Mouse (Mus musculus): ENCODE measurements around the gene Ap2a2. TPM values are rescaled to one million over a fixed set of nuclear protein-coding genes. Genes with fewer than 3 reads are reported as not detected.
"Not testable (repeated sequence)": the region's sequence is repeated elsewhere in the genome, so short reads cannot be mapped to it uniquely, and the experiment has no call there.

Ap2a2 gene
- total RNA-seq, 2 experiments from 2014 or later: 51.4 to 52.2 TPM

DNA sequence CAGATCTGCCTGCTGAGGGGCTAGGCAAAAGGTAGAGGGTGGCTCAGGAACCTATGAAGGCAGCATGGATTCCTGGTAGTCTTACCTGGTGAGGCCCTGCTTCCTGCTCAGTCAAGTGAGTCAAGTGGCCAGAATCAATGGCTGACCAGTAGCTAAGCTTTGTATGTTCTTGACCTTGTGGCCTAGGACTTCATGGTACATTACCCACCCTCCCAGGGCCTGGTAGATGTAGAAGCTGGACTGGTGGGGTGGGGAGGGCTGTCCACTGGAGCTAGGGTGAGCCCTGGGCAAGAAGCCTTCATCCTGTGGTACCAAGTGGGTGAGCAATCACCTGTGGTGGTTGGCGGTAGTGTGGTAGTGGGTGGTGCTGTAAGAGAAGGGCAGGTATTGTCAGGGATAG, 80.4 kb downstream of the Ap2a2 start:
- DNase-seq: no peak
- intact Hi-C loops (cut with DNase I): no loop called here

GRCm38 (mm10) chr7:141643160-141643559, 81.2 kb downstream of the Ap2a2 start:
- DNase-seq: peak; percentile 24 to 45
- intact Hi-C loops (cut with DNase I): no loop called here

DNA sequence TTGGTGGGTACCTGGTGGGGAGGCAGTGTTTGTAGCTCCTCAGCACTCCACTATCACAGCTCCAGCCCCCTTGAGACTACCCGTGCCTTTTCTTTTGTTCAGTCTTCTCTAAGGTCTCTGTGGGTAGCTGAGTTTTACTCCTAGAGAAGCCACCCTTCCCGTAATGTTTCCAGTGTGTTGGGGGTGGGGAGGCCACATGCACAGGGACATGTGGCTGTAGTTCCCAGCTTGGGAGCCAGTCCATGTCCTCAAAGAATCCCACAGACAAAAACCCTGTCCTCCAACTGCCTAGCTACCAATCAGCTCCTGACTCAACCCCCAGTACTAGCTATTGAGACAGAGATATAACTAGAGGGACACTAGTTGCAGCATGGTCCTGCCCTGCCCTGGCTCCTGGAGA, 85.1 kb downstream of the Ap2a2 start:
- no peak for DNase-seq
- intact Hi-C loops (cut with DNase I): no loop called here

- intact Hi-C loops (cut with DNase I): no loop called here
- DNase-seq: no peak
Observed at GRCm38 (mm10) chr7:141647815-141648214, 85.8 kb downstream of the Ap2a2 start.

DNA sequence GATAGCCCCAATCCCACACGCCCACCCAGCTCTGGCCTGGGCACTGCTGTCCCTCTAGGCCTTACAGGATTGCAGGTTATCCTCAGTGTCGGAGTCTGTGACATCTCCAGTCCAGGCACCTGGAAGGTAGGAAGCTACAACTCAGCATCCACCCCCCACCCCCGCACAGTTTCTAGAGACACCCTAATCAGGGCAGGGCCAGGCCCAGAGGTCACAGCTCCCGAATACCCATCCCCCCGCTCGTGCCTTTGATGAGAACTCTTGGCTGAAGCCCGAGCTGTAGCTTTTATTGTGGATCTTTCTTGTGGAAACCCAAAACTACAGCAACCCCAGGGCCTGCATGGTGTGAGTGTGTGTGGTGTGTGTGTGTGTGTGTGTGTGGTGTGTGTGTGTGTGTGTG, 90.2 kb downstream of the Ap2a2 start:
- intact Hi-C loops (cut with DNase I): no loop called here
- DNase-seq: no peak

- intact Hi-C loops (cut with DNase I): no loop called here
- DNase-seq: no peak
Observed at GRCm38 (mm10) chr7:141660346-141660745, 98.4 kb downstream of the Ap2a2 start.

DNA sequence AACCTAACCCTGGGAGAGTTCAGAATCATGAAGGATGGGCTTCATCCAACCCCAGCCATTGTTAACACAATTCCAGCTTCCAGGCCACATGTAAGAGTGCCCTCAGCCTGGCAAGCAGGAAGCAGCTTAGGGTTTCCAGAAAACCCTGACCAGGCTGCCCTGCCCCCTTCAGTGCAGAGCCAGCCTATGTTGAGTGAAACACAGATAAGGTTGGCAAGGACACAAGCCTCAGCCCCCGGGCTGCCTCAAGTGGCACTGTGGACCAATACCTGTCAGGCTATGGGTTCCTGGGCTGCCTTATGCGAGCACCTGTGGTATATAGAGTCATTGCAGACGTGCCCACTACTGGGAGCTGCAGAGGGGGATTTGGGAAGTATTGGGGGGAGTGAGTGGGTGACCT, 99.5 kb downstream of the Ap2a2 start:
- DNase-seq: peak; percentile 22 to 43
- intact Hi-C loops (cut with DNase I): no loop called here

DNA sequence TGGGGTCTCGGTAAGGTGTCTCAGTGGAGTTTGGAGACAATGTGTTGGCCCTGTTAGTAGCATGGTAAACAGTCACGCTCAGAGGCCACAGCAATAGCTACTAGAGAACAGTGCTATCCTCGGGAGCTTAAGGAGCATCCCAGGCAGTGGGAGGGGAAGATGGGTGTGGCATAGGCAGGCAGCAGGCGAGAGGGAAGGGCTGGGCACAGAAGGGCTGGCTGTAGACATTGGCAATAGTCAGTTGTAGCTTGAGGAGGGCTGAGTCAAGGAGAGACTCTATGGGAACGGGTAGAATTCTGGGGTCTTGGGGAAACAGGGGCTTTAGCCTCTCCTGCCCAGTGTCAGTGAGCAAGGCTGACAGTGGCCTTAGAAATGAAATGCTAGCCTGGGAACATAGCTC, 100.2 kb downstream of the Ap2a2 start:
- intact Hi-C loops (cut with DNase I): no loop called here
- no peak for DNase-seq

DNA sequence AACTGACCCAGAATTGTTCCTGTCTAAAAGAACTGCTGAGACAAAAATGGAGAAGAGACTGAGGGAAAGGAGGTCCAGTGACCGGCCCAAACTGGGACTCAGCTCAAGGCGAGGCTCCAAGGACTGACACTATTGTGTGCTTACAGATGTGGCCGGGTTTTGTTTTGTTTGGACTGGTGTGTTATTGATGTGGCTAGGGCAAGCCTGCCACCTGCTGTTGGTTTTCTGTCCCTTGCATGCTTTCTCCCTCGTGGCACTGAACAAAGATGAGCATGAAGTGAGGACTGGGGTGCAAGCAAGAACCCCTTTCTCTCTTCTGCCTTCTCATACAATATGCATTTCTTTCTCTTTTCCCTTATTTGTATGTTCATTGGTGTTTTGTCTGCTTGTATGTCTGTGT, 104.2 kb downstream of the Ap2a2 start:
- intact Hi-C loops (cut with DNase I): loop anchor here (2.0 kb wide), 2 partner anchors 137 to 185 kb away; no protein-coding TSS in a partner anchor
- peak; percentile 53 to 62 for DNase-seq

DNA sequence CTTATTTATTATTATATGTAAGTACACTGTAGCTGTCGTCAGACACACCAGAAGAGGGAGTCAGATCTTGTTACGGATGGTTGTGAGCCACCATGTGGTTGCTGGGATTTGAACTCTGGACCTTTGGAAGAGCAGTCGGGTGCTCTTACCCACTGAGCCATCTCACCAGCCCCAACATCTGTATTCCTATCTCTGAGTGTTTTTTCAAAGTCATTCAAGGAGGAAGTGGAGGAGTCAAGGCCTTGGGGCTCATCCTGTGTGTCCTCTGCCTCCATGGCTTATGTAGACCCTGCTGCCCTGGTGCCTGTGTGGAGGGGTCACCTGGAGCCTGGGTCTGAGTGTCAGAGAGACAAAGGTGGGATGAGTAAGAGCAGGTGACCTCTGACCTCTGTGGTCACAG, 107.1 kb downstream of the Ap2a2 start:
- DNase-seq; intact Hi-C loops (cut with DNase I): not testable (repeated sequence)

GRCm38 (mm10) chr7:141670999-141671398, 109.0 kb downstream of the Ap2a2 start:
- DNase-seq: peak in 1 of 2 experiments; percentile 16
- intact Hi-C loops (cut with DNase I): no loop called here

GRCm38 (mm10) chr7:141671626-141672291, 109.8 kb downstream of the Ap2a2 start:
- intact Hi-C loops (cut with DNase I): no loop called here

GRCm38 (mm10) chr7:141678922-141679321, 116.9 kb downstream of the Ap2a2 start:
- DNase-seq: no peak
- intact Hi-C loops (cut with DNase I): no loop called here

More at GRCm38 (mm10) chr7:141671626-141672291, 109.8 kb downstream of the Ap2a2 start:
- no peak for DNase-seq

Small RNA genes lying within 50 kb of the gene (microRNA-seq; reads per million reads assigned to microRNA genes)
- gene Mir7063: 0.81 to 5.1 reads per million in 2 experiments

Other genes starting within 250 kb of the Ap2a2 start
- gene Deaf1, start 234.5 kb upstream of the Ap2a2 start, total RNA-seq (2021): 10 to 100 TPM; 20.0 to 22.1 TPM
- 10 to 100 TPM; 13.6 to 16.1 TPM for gene Tmem80, start 234.4 kb upstream of the Ap2a2 start, total RNA-seq (2021)
- 1 to 10 TPM; 2.7 to 3.0 TPM for gene Eps8l2, start 223.3 kb upstream of the Ap2a2 start, total RNA-seq (2021)
- 100 to 1,000 TPM; 125 to 126 TPM for gene Taldo1, start 170.0 kb upstream of the Ap2a2 start, total RNA-seq (2021)
- gene Gatd1, start 148.0 kb upstream of the Ap2a2 start, total RNA-seq (2021): 10 to 100 TPM; 12.5 to 13.3 TPM
- gene Cend1, start 132.7 kb upstream of the Ap2a2 start, total RNA-seq (2021): 1 to 10 TPM; 1.5 to 1.7 TPM
- gene Slc25a22, start 124.3 kb upstream of the Ap2a2 start, total RNA-seq (2021): 10 to 100 TPM; 65.5 to 67.6 TPM
- 1 to 10 TPM; 1.1 to 1.2 TPM for gene Pidd1, start 118.1 kb upstream of the Ap2a2 start, total RNA-seq (2021)
- 100 to 1,000 TPM; 876 to 946 TPM for gene Rplp2, start 114.8 kb upstream of the Ap2a2 start, total RNA-seq (2021)
- gene Pnpla2, start 107.0 kb upstream of the Ap2a2 start, total RNA-seq (2021): 100 to 1,000 TPM; 351 to 430 TPM
- gene Cracr2b, start 101.1 kb upstream of the Ap2a2 start, total RNA-seq (2021): 10 to 100 TPM; 25.2 to 27.9 TPM
- gene Cd151, start 94.8 kb upstream of the Ap2a2 start, total RNA-seq (2021): 100 to 1,000 TPM; 258 to 268 TPM
- 10 to 100 TPM; 69.8 to 71.4 TPM for gene Polr2l, start 87.0 kb upstream of the Ap2a2 start, total RNA-seq (2021)
- gene Tspan4, start 86.9 kb upstream of the Ap2a2 start, total RNA-seq (2021): 10 to 100 TPM; 24.0 to 31.2 TPM
- 10 to 100 TPM; 42.6 to 42.8 TPM for gene Chid1, start 22.3 kb upstream of the Ap2a2 start, total RNA-seq (2021)
- gene Muc6, start 93.1 kb downstream of the Ap2a2 start, total RNA-seq (2021): not detected
- gene Muc2, start 128.2 kb downstream of the Ap2a2 start, total RNA-seq (2021): under 1 TPM; 0.10 to 0.26 TPM
- gene Muc5ac, start 226.8 kb downstream of the Ap2a2 start, total RNA-seq (2021): under 1 TPM in 1 of 2 experiments, not detected in 1; 0.02 TPM

All from heart, postnatal 14 days (tissue).